Mouse (Mus musculus): Measurements from ENCODE around the gene Tmem127. TPM values are rescaled to one million over a fixed set of nuclear protein-coding genes. Genes with fewer than 3 reads are reported as not detected.
"Not testable (repeated sequence)": the region's sequence is repeated elsewhere in the genome, so short reads cannot be mapped to it uniquely, and the experiment has no call there.

Gene Tmem127
- total RNA-seq (2021): 10 to 100 TPM; 26.4 to 28.8 TPM
- long read RNA-seq, experiment 1, full-length matches to known transcripts: 2 of 16 reads
- long read RNA-seq, experiment 1, partial matches to known transcripts: 0 of 16 reads
- long read RNA-seq, experiment 1, other reads (novel, unspliced or antisense): 14 of 16 reads
- long read RNA-seq, experiment 2, partial matches to known transcripts: 0 of 7 reads
- long read RNA-seq, experiment 2, other reads (novel, unspliced or antisense): 7 of 7 reads

GRCm38 (mm10) chr2:127247592-127248333, at the start of gene Tmem127, which contains the start of gene Ciao1:
Gene Tmem127, plus strand, starts transcription at chr2:127247908.
Gene Ciao1, minus strand, starts transcription at chr2:127247816.
- peak; percentile 97 to 99 for DNase-seq

- peak; percentile 54 to 81 for DNase-seq
Measured at GRCm38 (mm10) chr2:127204932-127205331, 42.8 kb upstream of the Tmem127 start.

- DNase-seq: not testable (repeated sequence)
Measured at GRCm38 (mm10) chr2:127205936-127206335, 41.8 kb upstream of the Tmem127 start.

- no peak for DNase-seq
Measured at GRCm38 (mm10) chr2:127206916-127207315, 40.8 kb upstream of the Tmem127 start.

- DNase-seq: peak; percentile 96 to 97
Measured at GRCm38 (mm10) chr2:127207547-127208451, 39.9 kb upstream of the Tmem127 start, which contains the start of the genes 1810024B03Rik and Snrnp200. Gene 1810024B03Rik, minus strand, starts transcription at chr2:127208280. Gene Snrnp200, plus strand, starts transcription at chr2:127208386.

DNA sequence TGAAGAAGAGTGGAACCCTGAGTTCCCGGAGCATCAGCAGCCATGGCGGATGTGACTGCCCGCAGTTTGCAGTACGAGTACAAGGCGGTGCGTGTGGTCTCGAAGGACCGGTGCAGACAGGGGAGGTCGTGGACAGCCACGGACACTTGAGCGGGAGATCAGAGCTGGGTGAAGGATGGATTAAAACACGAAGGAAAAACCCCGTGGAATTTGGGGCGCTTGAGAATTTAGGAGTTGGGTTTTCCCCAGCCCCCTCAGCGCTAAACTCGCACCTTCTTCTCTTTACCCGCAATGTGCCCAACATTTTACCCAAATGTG, 39.3 kb upstream of the Tmem127 start:
- DNase-seq: no peak

GRCm38 (mm10) chr2:127210701-127211100, 37.0 kb upstream of the Tmem127 start:
- DNase-seq: no peak

DNA sequence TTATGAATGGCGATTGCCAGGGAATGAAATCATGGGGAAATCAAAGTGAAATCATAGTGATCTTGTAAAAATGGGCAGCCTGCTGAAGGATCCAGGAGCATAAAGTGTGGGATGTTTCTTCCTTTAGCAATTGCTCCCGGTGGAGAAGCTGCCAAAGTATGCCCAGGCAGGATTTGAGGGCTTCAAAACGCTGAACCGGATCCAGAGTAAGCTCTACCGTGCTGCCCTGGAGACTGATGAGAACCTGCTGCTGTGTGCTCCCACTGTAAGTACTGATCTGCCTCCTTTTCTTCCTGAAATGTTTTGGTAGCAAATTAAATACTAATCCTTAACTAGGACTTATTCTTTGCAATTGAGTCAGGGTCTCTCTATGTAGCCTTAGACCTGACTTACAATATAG, 30.0 kb upstream of the Tmem127 start:
- no peak for DNase-seq

- no peak for DNase-seq
Measured at GRCm38 (mm10) chr2:127225261-127225660, 22.4 kb upstream of the Tmem127 start.

- no peak for DNase-seq
Measured at GRCm38 (mm10) chr2:127237897-127238610, 9.7 kb upstream of the Tmem127 start.

DNA sequence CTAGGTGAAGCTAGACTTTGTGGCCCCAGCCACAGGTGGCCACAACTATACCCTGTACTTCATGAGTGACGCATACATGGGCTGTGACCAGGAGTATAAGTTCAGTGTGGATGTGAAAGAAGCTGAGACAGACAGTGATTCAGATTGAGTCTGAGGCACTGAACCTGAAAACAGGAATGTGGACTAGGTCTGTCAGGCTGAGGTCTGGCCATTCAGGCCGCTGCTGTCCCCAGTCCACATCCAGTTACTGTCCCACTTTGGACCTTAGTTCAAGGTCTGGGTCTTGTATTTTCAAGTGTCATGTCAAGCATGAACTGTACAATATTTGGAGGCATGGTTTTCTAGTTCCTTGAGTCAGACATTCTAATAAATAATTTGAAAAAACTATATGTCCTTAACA, 7.6 kb upstream of the Tmem127 start:
- DNase-seq: no peak

DNA sequence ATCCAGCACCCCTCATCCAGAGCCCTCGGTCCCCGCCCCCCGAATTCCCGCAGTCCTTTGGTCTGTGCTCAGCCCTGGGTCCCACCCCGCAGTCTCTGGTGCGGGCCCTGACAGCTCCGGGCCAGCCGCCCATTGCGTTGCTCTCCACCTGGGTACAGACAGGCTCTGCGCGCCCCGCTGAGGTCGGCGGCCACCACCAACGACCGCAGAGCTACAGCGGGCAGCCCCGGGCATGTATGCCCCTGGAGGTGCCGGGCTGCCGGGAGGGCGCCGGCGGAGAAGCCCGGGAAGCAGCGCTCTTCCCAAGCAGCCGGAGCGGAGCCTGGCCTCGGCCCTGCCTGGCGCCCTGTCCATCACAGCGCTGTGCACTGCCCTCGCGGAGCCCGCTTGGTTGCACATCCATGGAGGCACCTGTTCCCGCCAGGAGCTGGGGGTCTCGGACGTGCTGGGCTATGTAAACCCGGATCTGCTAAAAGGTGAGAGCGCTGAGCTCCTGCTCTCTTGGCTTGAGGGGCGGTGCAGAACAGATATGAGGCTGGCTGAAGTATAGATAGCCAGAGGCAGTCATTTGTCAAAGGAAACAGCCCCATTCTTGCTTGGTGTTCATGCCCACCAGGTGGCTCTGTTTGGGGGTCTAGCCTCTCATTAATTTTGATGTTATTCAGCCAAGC, 761 bp downstream of the Tmem127 start:
- DNase-seq: peak; percentile 37 to 41

- peak; percentile 23 to 39 for DNase-seq
Measured at GRCm38 (mm10) chr2:127250291-127251008, 2.7 kb downstream of the Tmem127 start.

- no peak for DNase-seq
Measured at GRCm38 (mm10) chr2:127251457-127251856, 3.7 kb downstream of the Tmem127 start.

GRCm38 (mm10) chr2:127251880-127252527, 4.3 kb downstream of the Tmem127 start:
- no peak for DNase-seq

DNA sequence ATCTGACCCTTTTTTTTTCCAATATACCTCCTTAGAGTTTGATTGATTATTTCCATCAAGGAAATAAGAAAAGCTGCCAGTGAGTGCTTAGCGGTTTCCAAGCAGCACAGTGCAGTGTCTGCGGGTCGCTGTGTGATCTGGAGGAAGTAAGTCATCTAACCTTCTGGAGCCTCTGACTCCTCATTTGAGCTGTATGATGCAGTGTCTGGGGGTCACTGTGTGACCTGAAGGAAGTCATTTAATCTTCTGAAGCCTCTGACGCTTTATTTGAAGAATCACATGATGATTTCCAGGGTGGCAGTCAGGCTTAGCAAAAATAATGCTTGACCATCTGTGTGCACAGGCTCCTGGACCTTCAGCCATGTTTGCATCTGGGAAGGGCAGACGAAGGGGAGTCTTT, 5.1 kb downstream of the Tmem127 start:
- no peak for DNase-seq

DNA sequence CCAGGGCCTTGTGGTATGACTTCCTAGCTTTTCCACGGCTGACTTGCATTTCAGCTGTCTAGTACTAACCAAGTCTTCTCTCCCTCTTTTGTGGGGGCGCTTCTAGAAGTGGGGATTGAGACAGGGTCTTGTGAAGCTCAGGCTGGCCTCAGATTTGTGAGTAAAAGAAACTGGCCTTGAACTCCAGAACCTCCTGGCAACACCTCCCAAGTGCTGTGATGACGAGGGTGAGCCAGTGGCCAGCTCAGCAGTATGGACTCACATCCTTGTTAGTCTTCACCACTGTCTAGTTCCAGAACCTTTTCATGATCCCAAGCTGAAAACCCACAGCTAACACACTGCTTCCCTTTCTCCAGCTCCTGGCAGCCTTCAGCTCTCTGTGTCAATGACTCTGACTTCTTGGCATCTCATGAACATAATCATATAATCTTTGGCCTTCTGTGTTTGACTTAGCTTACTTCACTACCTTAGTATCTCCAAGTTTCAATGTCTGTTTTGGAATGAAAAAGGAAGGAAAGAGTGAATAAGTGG, 7.0 kb downstream of the Tmem127 start:
- no peak for DNase-seq

GRCm38 (mm10) chr2:127255294-127255693, 7.6 kb downstream of the Tmem127 start:
- DNase-seq: no peak

GRCm38 (mm10) chr2:127259340-127259739, 11.6 kb downstream of the Tmem127 start:
- DNase-seq: peak; percentile 67 to 81

DNA sequence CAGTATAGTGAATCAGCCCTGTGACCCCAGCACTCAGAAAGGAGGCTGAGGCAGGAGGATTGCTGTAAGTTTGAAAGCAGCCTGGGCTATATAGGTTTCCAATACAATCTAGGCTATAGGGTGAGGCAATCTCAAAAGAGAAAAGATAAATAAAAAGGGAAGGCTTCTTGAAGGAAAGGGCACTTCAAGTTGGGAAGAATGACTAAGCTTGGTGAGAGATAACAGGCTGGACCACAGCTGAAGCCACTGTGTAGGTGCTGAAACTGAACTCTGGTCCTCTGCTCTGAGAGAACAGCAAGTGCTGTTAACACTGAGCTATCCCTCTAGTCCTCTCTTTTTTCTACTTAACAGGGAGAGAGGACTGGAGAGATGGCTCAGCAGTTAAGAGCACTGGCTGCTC, 14.8 kb downstream of the Tmem127 start:
- no peak for DNase-seq

Measured in heart, adult 18-20 months (tissue).